17 mouse cellular contexts compared by ENCODE assay signal in genomic region chr6:49410830-49411229, GRCm38 (mm10). TPM values are rescaled to one million over a fixed set of nuclear protein-coding genes. Genes with fewer than 3 reads are reported as not detected.
"Had no signal": no experiment of that assay in that cellular context is flagged by ENCODE, and none has a peak within 500 bp of the region (broad histone marks: within the 10 kb centered on the region; RNA-seq: fewer than 3 reads in every experiment).

No protein-coding gene starts in this region.

- H3K36me3 ChIP-seq: limb, embryonic 13.5 days; liver, embryonic 12.5 days; midbrain, embryonic 10.5 days; midbrain, embryonic 15.5 days; neural tube, embryonic 13.5 days; stomach, embryonic 15.5 days had no signal

- DNase-seq: kidney, adult 8-10 months; kidney, postnatal 10 days; kidney, postnatal 4 days; lung, embryonic 14.5 days; lung, postnatal 10 days; lung, postnatal 4 days; retina, postnatal 1 day; thymus, postnatal 36 days had no signal

- H3K4me3 ChIP-seq: limb, embryonic 13.5 days; liver, embryonic 12.5 days; midbrain, embryonic 10.5 days; midbrain, embryonic 15.5 days; neural tube, embryonic 13.5 days; stomach, embryonic 15.5 days had no signal

- H3K4me1 ChIP-seq: limb, embryonic 13.5 days; liver, embryonic 12.5 days; midbrain, embryonic 10.5 days; midbrain, embryonic 15.5 days; neural tube, embryonic 13.5 days; stomach, embryonic 15.5 days had no signal

- H3K9ac ChIP-seq: limb, embryonic 13.5 days; liver, embryonic 12.5 days; lung, embryonic 14.5 days; midbrain, embryonic 15.5 days; neural tube, embryonic 13.5 days; stomach, embryonic 15.5 days had no signal

- ATAC-seq: liver, embryonic 12.5 days; midbrain, embryonic 15.5 days had no signal

- H3K4me2 ChIP-seq: limb, embryonic 13.5 days; liver, embryonic 12.5 days; lung, embryonic 14.5 days; midbrain, embryonic 15.5 days; neural tube, embryonic 13.5 days; stomach, embryonic 15.5 days had no signal

- H3K9me3 ChIP-seq: limb, embryonic 13.5 days; liver, embryonic 12.5 days; midbrain, embryonic 10.5 days; midbrain, embryonic 15.5 days; neural tube, embryonic 13.5 days; stomach, embryonic 15.5 days had no signal

- H3K27ac ChIP-seq: limb, embryonic 13.5 days; liver, embryonic 12.5 days; midbrain, embryonic 10.5 days; midbrain, embryonic 15.5 days; neural tube, embryonic 13.5 days; stomach, embryonic 15.5 days had no signal

- H3K27me3 ChIP-seq: limb, embryonic 13.5 days; liver, embryonic 12.5 days; midbrain, embryonic 15.5 days; neural tube, embryonic 13.5 days; stomach, embryonic 15.5 days had no signal

RNA-seq across cellular contexts. Expression of gene Stk31, which starts 15.4 kb away (rescaled TPM):
- total RNA-seq: megakaryocyte, adult 5-6 weeks had no signal
- polyA plus RNA-seq: liver, embryonic 12.5 days; liver, embryonic 16.5 days; lung, embryonic 14.5 days; midbrain, embryonic 15.5 days; neural tube, embryonic 13.5 days; spleen, adult 2 months; stomach, embryonic 15.5 days had no signal
